Mouse (Mus musculus): ENCODE data around the gene Treml2.
"Not testable (repeated sequence)": the region's sequence is repeated elsewhere in the genome, so short reads cannot be mapped to it uniquely, and the experiment has no call there.

Treml2 gene

GRCm38 (mm10) chr17:48287276-48287675, 12.0 kb upstream of the Treml2 start:
- ATAC-seq (ENCODE audit: insufficient number of reproducible peaks, low FRiP score, low TSS enrichment), result no peak

DNA sequence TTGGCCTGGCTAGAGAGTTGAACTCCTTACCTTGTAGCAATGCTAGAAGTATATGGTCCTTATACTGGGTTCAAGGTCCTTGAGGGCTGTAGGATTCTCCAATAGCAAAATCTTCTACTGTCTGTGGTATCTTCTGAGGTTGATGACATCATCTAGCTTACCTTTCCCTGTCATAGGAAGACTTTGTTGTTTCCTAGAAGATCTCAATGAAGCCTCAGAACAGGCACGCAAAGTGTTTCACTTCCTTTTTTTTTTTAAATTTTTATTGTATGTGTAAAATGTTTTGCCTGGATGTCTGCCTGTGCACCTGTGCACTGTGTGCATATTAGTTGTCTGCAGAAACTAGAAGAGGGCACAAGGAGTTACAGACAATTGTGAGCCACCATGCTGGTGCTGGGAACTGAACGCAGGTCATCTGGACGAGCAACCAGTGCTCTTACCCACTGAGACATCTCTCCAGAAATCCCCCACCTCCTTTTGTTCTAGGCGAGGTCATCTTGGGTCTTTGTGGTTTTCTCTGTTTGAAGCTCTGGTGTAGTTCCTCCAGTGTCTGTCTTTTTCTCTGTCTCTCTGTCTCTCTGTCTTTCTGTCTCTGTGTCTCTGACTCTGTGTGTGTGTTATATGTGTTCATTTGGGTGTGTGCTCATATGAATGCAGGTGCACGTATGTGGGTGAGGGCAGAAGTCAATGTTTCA, 5.7 kb upstream of the Treml2 start:
- ATAC-seq (ENCODE audit: insufficient number of reproducible peaks, low FRiP score, low TSS enrichment), result no peak

- ATAC-seq (ENCODE audit: insufficient number of reproducible peaks, low FRiP score, low TSS enrichment), result no peak
These were observed 458 bp downstream of the Treml2 start for GRCm38 (mm10) chr17:48299756-48300155.

GRCm38 (mm10) chr17:48300199-48300598, 901 bp downstream of the Treml2 start:
- no peak for ATAC-seq (ENCODE audit: insufficient number of reproducible peaks, low FRiP score, low TSS enrichment)

DNA sequence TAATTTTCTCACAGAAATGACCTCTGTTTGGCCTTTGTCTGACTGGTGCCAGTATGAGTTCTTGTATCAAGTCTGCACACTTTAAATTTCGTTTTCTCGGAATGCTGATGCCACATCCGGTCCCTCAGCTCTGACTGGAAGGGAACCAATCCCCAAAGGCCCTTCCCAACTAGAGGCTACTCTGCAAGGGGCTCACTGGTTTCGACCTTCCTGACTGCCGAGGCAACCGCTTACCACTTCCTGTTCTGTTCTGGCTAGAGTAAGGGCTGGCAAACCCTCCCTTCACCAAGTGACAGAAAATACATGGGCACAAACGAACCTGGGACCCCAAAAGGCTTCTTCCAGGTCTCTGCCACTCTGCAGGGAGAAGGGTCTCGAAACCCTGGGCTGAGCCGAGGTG, 1.6 kb downstream of the Treml2 start:
- no peak for ATAC-seq (ENCODE audit: insufficient number of reproducible peaks, low FRiP score, low TSS enrichment)

- ATAC-seq (ENCODE audit: insufficient number of reproducible peaks, low FRiP score, low TSS enrichment), result no peak
These were observed 2.5 kb downstream of the Treml2 start for GRCm38 (mm10) chr17:48301792-48302191.

DNA sequence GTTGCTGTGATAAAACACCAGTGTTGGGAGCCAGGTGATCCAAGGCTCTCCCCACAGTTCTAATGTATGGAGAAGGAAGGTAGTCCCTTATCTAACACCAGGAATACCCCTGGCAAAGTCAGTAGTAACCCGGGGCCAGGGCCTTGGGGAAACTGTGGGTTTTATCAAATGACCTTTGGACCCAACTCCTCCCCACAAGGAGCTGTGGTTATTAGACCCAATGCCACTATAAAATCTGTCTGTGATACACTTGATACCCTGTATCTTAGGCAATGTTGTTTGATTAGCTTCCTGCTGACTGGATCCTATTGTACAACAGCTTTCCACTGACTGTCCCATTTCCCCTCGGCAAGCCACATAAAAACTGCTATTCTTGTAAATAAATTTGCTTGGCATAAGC, 12.8 kb downstream of the Treml2 start:
- no peak for ATAC-seq (ENCODE audit: insufficient number of reproducible peaks, low FRiP score, low TSS enrichment)

DNA sequence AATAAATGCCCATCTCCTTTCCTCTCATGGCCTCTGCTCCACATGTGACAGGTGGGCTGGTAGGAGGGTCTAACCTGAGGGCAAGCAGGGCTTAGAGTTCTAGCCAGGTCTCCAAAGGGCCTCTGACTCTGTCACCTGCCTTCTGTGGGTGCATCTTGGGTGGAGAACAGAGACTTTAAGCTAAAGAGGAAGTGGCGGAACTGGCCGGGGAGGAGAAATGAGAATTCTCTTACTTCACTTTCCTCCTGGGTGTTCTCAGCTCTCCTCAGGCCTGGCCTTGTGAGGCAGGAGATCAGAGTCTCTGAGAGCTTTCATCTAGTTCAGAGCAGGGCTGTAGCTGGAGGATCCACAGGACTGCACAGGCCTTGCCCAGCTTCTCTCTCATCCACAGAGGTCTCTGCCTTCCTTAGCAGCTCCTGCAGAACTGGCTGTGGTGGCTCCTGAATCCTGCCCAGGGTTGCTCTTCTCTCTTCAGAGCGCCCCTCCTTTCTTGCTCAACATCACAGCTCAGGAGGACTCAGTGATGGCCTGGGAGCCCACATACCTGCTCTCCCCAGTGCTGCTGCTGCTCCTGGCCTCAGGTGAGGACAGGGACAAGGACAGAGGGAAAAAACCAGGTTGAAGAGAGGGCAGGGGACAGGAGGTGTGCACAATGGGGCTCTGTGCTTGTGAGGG, 16.7 kb downstream of the Treml2 start, which contains the start of gene B430306N03Rik:
B430306N03Rik (plus strand) TSS at position 237 of the 675 bp plus-strand sequence.
- ATAC-seq (ENCODE audit: insufficient number of reproducible peaks, low FRiP score, low TSS enrichment), result not testable (repeated sequence)

DNA sequence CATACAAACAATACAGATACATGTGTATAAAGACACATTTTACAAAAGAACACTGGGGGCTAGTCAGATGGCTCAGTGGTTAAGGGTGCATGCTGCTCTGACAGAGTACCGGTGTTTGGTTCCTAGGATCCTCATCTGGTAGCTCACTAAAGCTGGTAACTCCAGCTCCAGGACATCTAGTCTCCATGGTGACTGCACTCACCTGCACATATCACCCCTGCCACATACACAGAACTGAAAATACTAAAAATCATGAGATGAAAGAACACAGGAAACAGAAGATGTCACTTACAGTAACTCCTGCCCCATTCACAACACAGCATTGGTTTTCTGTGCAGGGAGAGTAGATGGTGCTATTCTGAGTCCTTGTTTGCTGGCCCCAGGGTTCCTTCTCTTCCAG, 19.4 kb downstream of the Treml2 start:
- no peak for ATAC-seq (ENCODE audit: insufficient number of reproducible peaks, low FRiP score, low TSS enrichment)

GRCm38 (mm10) chr17:48321279-48321678, 22.0 kb downstream of the Treml2 start:
- no peak for ATAC-seq (ENCODE audit: insufficient number of reproducible peaks, low FRiP score, low TSS enrichment)

DNA sequence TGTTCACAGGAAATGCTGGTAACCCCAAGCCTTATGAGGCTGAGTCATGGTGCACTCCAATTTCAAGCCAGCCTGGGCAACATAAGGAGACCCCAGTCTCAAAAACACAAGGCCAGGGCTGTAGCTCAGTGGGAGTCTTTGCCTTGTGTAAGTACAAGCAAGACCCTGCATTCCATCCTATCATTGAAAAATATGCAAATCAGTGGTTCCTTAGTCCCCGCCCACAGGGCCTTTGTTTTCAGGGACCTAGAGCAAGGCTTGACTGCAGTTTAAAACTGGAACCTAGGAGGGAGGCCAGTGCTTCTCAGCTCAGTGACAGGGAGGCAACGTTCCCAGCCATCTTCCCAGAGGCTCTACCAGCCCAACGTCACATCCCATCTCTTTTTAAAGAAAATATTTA, 23.9 kb downstream of the Treml2 start:
- no peak for ATAC-seq (ENCODE audit: insufficient number of reproducible peaks, low FRiP score, low TSS enrichment)

GRCm38 (mm10) chr17:48324258-48324657, 25.0 kb downstream of the Treml2 start:
- ATAC-seq (ENCODE audit: insufficient number of reproducible peaks, low FRiP score, low TSS enrichment), result no peak

DNA sequence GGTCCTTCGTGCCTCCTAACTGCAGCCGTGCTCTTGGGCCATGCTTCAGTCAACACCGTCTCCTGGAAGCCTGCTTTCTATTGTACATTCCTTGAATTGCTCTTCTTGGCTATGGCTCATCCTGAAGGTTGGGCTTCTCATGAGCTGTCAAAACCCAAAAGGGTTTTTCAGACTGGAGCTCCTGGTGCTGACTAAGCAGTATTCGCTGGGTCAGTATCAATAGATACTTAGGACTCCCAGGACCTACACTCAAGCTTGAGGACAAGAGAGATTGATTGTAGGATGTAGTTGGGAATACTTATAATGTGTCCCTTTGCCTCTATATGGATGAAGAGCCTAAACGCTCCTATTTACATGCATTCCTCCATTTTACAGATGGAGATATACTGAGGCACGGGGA, 25.8 kb downstream of the Treml2 start:
- ATAC-seq (ENCODE audit: insufficient number of reproducible peaks, low FRiP score, low TSS enrichment), result no peak

DNA sequence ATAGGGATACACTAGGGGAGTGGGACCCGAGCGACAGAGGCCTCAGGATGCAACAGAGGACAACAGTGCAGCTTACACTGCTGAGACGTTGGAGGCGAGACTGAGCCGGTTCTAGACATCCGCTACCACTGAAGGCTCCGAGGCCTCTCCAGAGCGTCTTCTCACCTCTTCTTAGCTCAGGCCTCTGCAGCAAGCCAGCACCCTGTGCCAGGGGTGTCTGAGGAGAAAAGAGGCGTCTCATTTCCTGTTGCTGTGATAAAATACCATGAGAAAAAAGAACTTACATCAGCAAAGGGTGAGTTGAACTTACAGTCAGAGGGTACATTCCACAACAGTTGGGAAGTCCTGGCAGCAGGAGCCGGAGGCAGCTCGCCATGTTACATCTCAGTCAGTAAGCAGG, 26.3 kb downstream of the Treml2 start:
- no peak for ATAC-seq (ENCODE audit: insufficient number of reproducible peaks, low FRiP score, low TSS enrichment)

- ATAC-seq (ENCODE audit: insufficient number of reproducible peaks, low FRiP score, low TSS enrichment), result no peak
These were observed 27.4 kb downstream of the Treml2 start for GRCm38 (mm10) chr17:48326656-48327055.

GRCm38 (mm10) chr17:48332524-48332923, 33.2 kb downstream of the Treml2 start:
- ATAC-seq (ENCODE audit: insufficient number of reproducible peaks, low FRiP score, low TSS enrichment), result no peak

DNA sequence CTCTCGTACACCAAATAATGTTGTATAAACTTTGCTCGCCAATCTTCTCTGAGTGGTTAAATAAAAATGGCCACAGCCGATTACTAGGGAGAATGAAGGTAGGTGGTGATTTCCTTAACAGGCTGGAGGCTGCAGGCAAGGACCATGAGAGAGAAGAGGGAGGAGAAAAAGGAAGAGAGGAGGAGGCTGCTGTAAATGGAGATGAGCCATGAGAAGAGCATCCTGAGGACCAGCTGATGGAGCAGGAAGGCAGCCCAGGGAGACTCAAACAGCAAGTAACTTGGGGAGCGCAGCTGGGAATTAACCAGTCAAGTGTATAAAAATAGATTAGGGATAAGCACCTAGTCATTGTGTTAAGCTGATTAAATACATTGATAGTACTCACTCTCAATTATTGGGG, 34.9 kb downstream of the Treml2 start:
- ATAC-seq (ENCODE audit: insufficient number of reproducible peaks, low FRiP score, low TSS enrichment), result no peak

- ATAC-seq (ENCODE audit: insufficient number of reproducible peaks, low FRiP score, low TSS enrichment), result no peak
These were observed 37.6 kb downstream of the Treml2 start for GRCm38 (mm10) chr17:48336857-48337256.

DNA sequence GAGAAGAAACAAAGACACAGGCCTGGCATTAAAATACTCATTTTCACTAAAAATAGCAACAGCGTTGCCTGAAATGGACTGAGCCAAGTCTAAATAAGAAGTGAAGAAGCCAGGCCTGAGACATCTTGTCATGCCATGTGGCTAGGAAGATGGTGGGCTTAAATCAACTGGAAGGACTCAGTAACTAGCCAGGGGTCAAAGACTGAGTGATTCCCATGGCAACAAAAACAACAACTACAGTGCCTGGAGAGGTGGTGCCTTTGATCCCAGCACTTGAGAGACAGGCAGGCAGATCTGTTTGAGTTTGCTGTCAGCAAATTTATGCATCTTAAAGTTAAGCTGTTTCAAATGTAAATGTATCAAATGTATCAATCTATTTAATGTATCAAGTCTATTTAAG, 41.0 kb downstream of the Treml2 start:
- ATAC-seq (ENCODE audit: insufficient number of reproducible peaks, low FRiP score, low TSS enrichment), result no peak

DNA sequence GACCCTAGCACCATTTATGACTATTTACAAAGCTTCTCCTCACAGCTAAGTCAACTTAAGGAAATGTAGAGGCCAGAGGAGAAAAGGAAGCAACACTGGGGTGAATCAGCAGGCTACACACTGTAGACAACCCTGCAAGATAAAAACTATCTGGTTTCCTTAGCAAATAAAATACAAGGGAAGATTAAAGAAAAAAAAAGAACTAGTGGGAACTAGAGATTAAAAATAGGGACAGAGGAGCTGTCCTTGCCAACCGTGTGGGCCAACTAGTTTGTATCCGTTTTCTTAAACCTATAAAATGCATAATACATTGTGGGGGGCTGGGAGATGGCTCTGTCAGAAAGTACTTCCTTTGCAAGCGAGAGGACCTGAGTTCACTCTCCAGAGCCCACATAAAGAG, 42.6 kb downstream of the Treml2 start:
- ATAC-seq (ENCODE audit: insufficient number of reproducible peaks, low FRiP score, low TSS enrichment), result no peak

GRCm38 (mm10) chr17:48343065-48343464, 43.8 kb downstream of the Treml2 start:
- no peak for ATAC-seq (ENCODE audit: insufficient number of reproducible peaks, low FRiP score, low TSS enrichment)

GRCm38 (mm10) chr17:48345824-48346223, 46.5 kb downstream of the Treml2 start:
- ATAC-seq (ENCODE audit: insufficient number of reproducible peaks, low FRiP score, low TSS enrichment), result no peak

Measured in cerebellum, adult (tissue).